Mouse (Mus musculus) forebrain, embryonic 11.5 days (tissue): Measurements from ENCODE around the gene Clec4a4. TPM values are rescaled to one million over a fixed set of nuclear protein-coding genes. Genes with fewer than 3 reads are reported as not detected.

Experiments used
- polyA plus RNA-seq: library from polyadenylated mRNA; unstranded; fragments of >200 nt; fragmentation: Nextera tagmentation; extraction: Ambion mirVana; gene quantifications from 2 replicates; pipeline ENCODE4 v1.2.1, GENCODE M21; 2014

The Clec4a4 gene
- polyA plus RNA-seq, 1 experiment from 2014 or later, result not detected

Other genes starting within 250 kb of the Clec4a4 start
- 30.3 and 37.6 TPM in 2 replicates for gene Slc2a3, start 188.7 kb upstream of the Clec4a4 start, polyA plus RNA-seq
- gene Foxj2, start 170.5 kb upstream of the Clec4a4 start, polyA plus RNA-seq, result 5.0 and 5.4 TPM in 2 replicates
- 1.5 and 1.6 TPM in 2 replicates for gene C3ar1, start 134.2 kb upstream of the Clec4a4 start, polyA plus RNA-seq
- 63.1 TPM in 2 replicates for gene Necap1, start 115.9 kb upstream of the Clec4a4 start, polyA plus RNA-seq
- 0.75 and 1.0 TPM in 2 replicates for gene Clec4a1, start 68.5 kb upstream of the Clec4a4 start, polyA plus RNA-seq
- 0.37 and 0.39 TPM in 2 replicates for gene Clec4a3, start 37.9 kb upstream of the Clec4a4 start, polyA plus RNA-seq
- gene Clec4b1, start 59.6 kb downstream of the Clec4a4 start, polyA plus RNA-seq, result not detected in 2 replicates
- 0.49 and 1.3 TPM in 2 replicates for gene Clec4a2, start 116.1 kb downstream of the Clec4a4 start, polyA plus RNA-seq
- gene Clec4b2, start 182.5 kb downstream of the Clec4a4 start, polyA plus RNA-seq, result not detected in 2 replicates
- 0.23 TPM in 1 of 2 replicates, not detected in the other for gene Clec4n, start 239.5 kb downstream of the Clec4a4 start, polyA plus RNA-seq